Mouse (Mus musculus): Measurements from ENCODE around the gene Hmcn1.

Gene Hmcn1

GRCm38 (mm10) chr1:150537410-150538128, 455.7 kb downstream of the Hmcn1 start:
- no peak for DNase-seq (ENCODE audit: low read depth, low spot score)

- DNase-seq (ENCODE audit: low read depth, low spot score): no peak
These were observed 457.3 kb downstream of the Hmcn1 start for GRCm38 (mm10) chr1:150535770-150536534.

GRCm38 (mm10) chr1:150534587-150534986, 458.6 kb downstream of the Hmcn1 start:
- DNase-seq (ENCODE audit: low read depth, low spot score): no peak

GRCm38 (mm10) chr1:150513041-150513440, 480.2 kb downstream of the Hmcn1 start:
- no peak for DNase-seq (ENCODE audit: low read depth, low spot score)
